Mouse (Mus musculus) cerebellum, postnatal 4 days (tissue): ENCODE results near the gene Foxg1.

Experiments
- DNase-seq, 2 experiments: peaks; one replicate each; pipeline ENCODE4 v3.0.0; 2022; ENCODE audit warnings: low spot score in 2 of 2, mixed read lengths in 1 of 2

Gene Foxg1

DNA sequence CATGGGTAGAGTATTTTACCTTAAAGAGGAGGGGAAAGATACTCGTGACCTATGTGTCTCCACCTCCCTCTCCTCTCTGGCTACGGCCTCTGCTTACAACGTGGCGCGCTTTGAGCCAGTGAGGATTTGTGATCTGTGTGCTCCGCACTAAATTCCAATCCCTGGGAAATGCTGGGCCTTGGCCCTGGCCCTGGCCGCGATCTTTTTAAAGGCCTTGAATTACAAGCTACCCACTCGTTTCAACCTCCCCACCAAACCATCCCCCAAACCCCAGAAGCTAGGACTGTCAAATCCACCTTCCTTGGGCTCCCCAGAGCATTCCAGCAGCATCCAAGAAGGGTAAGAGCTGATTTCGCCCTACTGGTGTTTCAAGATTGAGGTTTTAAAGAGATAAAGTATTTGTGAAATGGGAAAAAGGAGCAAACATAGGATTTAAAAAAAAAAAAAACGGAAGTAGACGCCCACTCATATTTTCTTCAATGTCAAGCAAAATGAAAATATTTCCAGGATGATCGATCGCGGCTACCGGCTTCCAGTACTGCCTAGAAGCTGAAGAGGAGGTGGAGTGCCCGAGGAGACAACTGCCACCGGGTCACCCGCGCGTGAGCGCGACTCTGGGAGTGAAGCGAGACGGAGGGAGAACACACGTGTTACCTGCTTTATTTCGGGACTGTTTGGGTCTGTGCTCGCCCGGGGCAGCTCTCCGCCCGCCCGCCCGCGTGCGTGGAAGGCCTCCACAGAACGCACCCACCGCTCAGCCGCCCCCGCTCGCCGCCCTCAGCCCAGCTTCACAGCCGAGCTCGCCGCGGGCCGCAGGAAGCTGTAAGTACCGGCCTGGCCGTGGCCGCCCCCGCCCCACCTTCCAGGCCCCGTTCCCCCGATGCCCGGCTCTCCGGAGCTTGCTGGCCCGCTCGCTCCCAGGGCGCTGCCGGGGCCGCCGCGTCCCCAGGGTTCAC, at the start of gene Foxg1:
Foxg1 (plus strand) TSS at position 96 of the 956 bp plus-strand sequence.
- DNase-seq: no peak

- no peak for DNase-seq
Observed at GRCm38 (mm10) chr12:49349697-49350096, 32.8 kb upstream of the Foxg1 start.

- DNase-seq: no peak
Observed at GRCm38 (mm10) chr12:49368931-49369330, 13.5 kb upstream of the Foxg1 start.

- DNase-seq: no peak
Observed at GRCm38 (mm10) chr12:49372170-49372569, 10.3 kb upstream of the Foxg1 start.

DNA sequence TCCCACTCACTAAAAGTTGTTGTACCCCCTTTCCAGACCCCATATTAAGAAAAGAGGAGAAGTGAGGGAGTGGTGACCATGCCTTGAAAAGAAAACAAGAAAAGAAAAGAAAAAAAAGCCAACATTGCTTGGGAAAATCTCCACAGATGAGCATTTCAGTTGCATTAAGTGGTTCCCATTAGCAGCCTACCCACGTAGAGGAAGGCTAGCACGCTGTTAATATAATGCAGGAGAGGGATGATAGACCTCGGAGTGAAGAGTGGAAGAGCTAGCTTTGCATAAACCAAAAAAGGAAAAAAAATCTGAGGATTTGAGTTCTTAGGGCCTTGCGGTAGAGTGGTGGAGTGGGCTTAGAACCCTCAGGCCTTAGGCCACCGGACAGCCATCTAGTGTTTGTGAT, 9.3 kb upstream of the Foxg1 start:
- no peak for DNase-seq

DNA sequence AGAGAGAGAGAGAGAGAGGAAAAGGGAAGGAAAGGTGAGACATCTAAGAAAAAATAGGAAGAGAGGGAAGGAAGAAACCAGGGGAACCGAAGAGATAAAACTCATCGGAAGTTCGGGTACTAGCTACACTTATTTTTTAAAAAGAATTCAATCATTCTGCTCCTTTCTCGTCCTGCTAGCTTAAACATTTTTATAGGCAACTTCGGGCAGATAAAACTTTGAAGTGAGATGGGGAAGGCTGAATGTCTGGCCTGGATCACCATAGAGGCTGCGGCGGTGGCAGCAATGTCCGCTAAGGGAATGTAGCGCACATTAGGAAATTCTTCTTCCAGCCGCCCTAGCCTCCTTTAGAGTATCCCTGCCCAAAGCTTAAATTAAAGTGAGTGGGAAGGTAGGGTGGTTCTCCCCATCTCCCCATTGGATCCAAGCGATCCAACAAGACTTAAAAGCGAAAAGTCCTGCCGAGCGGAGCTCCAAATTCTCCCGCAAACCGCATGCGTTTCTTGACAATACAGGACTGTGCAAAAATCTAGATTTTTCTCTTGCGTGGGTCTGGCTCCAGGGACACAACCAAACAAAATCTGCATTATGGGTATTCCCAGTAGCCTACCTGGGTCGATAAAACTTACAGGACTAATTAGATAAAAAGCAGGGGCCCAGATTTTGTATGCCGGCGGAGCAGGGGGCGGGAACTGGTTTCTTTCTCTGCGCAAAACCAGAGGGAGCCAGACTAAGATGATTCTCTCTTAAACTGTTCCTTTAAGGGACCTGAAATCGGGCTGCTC, 8.4 kb upstream of the Foxg1 start:
- DNase-seq: no peak

- no peak for DNase-seq
Observed at GRCm38 (mm10) chr12:49374606-49374995, 7.9 kb upstream of the Foxg1 start.

GRCm38 (mm10) chr12:49375427-49376317, 6.8 kb upstream of the Foxg1 start:
- DNase-seq: no peak

DNA sequence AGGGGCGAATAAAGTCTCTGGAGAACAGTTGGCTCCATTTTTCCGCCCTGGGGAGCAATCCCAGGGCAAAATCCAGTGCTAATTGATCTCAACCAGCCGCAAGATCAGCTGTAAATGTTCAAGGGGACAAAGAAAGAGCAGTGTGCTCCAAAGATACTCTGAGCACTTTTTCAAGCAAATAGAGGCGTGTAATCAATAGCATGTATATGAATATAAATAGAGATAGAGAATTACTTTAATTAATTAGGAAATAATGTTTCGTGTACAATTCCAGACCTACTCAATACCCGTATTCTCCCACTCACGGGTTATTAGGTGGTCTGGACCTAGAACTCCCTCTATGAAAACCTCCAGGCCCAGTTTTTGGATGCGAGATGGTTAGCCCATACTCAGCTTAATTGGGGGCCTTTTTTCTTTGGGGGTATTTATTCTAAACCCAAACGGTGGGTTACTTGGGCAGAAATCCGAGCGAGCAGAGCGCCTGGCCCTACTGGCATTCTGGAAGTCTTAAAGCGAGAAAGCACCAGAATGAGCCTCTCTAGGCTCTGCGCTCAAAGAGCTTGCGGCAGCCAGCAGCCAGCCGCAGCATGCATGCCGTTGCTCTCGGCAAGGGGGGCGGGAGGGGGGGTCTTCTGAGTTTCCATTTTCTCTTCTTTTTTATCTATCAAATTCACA, 6.0 kb upstream of the Foxg1 start:
- no peak for DNase-seq

DNA sequence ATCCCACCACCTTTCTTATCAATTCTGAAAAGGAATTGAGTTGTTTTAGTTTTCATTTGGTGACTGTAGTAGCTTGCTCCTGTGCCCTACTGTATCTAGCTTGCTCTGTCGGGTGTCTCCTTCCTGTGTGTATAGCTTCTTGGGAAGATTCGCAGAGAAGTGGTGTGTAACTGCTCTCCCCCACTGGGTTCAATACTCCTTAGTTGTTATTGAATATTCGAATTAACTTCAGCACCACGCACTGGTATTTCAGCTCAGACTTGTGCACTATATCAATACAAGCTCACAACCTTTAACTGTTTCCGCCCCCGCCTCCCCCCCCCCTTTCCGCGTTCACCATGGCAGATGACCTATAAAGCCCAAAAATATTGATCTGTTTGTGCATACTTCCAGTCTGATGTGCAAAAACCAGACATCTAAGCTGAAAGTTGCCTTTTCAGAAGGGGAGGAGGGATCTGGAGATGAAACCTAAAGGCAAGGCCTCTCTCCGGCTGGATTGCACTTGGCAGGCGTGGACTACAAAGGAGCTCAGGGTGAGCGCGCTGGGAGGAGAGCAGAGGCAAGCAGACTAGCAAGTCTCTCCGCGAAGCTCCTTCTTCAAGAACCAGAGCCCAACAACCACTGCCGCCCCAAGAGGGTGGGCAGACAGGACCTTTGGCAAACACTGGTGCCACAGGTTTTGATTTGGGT, 5.0 kb upstream of the Foxg1 start:
- no peak for DNase-seq

DNA sequence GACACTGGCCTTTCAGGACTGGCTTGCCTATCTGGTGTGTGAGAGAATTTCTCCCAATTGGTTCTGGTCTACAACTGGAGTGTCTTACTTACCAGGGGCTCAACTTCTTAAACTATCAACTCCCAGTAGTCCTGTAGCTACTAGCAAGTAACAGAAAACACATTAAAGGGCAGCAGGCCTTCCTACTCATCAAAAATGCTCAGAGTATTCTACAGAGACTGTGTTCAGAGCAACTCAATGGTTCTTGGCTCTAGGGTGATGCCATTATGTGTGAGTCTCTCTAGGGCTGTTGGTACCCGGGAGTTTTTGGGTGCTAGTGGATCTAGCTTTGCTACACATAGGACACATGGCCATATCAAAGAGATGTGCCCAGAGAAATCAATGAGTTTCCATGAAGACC, 3.5 kb upstream of the Foxg1 start:
- DNase-seq: no peak

DNA sequence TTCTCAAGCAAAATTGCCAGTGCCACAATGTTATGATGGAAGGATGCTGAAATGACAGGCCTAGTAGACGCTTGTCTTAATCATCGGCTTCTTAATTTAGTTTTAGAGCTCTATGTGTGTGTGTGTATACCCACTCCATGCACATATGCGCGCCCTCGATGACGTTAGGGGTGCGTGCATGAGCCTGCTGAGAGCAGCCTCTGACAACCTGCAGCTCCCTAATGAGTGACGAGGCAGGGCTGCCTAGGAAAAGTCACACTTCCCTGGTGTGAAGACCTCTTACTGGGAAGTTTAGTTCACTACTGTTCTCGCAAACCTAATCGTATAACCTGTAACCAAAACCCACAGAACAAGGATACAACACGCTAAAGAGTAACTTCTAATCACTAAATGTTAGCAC, 3.0 kb upstream of the Foxg1 start:
- DNase-seq: no peak

DNA sequence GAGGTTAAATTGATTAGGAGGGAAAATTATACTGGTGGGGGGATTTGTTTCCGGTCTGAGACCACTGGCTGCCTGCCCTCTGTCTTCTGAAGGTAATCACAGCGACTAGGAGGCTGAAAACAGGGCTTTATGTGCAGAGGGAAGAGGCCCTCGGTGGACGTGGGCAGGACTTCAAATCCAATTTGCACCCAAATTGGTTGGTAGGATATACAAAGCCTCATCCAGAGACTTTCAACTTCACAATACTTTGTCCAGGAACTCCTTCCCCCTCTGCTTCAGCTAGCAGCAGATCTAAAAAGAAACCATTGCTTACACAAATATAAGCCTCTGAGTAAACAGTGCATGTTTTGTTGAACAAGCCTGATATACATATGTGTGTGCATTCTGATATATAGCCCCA, 2.0 kb upstream of the Foxg1 start:
- no peak for DNase-seq

DNA sequence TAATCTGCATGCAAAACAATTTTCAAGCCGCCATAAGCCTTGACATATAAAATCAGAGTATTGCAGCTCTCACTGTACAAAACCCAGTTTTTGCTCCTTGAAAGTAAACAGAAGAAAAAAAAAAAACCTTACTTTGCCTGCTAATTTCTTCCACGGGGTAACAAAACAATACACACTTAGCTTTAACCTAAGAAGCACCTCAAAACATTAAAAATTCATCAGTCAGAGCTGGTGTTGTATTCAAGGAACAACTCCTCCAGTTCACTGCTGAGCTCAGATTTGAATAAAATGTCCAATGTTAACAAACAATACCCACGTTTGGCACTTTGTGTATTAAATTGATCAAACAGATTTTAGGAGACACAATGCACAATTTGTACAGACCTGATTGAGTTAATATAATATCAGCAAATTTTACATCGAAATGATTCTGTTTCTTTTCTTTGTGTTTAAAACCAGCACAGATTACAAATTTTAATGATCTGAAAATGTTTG, 1.4 kb upstream of the Foxg1 start:
- DNase-seq: no peak

- no peak for DNase-seq
Observed at GRCm38 (mm10) chr12:49381721-49382365, 617 bp upstream of the Foxg1 start.

GRCm38 (mm10) chr12:49383521-49384133, 1.2 kb downstream of the Foxg1 start:
- DNase-seq: no peak

DNA sequence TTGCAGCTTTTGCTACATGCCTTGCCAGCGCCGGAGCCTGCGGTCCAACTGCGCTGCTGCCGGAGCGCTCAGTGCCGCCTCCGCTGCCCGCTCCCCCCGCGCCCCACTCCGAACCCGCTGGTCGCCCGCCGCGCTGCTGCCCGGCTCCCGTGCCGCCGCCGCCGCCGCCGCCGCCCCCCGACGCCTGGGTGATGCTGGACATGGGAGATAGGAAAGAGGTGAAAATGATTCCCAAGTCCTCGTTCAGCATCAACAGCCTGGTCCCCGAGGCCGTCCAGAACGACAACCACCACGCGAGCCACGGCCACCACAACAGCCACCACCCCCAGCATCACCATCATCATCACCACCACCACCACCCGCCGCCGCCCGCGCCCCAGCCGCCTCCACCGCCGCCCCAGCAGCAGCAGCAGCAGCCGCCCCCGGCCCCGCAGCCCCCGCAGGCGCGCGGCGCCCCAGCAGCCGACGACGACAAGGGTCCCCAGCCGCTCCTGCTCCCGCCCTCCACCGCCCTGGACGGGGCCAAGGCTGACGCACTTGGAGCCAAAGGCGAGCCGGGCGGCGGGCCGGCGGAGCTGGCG, 1.9 kb downstream of the Foxg1 start:
- no peak for DNase-seq

GRCm38 (mm10) chr12:49384876-49385630, 2.6 kb downstream of the Foxg1 start, which contains the start of gene Gm43517:
TSS of gene Gm43517 (plus strand) at chr12:49385174.
- no peak for DNase-seq
